Mouse (Mus musculus): ENCODE results near the gene Ube2ql1.

DNA sequence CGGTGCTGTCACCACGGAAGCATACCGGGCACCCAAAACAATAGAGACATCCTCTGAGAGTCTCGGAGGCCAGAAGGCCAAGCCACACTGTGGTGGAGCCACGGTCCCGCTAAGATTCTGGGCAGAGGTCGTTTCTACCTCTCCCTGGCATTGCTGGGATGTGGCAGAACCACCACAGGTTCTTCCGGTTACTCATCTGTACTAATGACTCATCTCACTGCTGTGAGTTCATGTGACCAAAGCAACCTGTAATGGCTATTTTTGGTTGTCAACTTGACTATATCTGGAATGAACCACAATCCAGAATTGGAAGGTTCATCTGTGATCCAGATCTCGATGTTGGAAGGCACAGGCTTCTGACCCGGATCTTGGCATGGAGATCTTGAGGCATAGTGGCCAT, 28.5 kb upstream of the Ube2ql1 start:
- TF ChIP-seq POLR2A (IDR thresholded peaks at IDR 0.05; ENCODE audit: control insufficient read depth, low read depth, low read length) (no peak), CTCF (IDR thresholded peaks at IDR 0.05; ENCODE audit: control insufficient read depth, insufficient read depth, insufficient replicate concordance, low read depth, low read length) (no peak)
